Mouse (Mus musculus) liver, adult 2 months (tissue): Measurements from ENCODE around the gene Kirrel. TPM values are rescaled to one million over a fixed set of nuclear protein-coding genes. Genes with fewer than 3 reads are reported as not detected.

Experiments used
- DNase-seq: peaks from one replicate; pipeline ENCODE4 v3.0.0-alpha.2; 2011; ENCODE audit warnings: low read depth, low spot score; ENCODE audit errors: extremely low read depth
- H3K27ac ChIP-seq: fragments of 200-500 bp; replicated peaks from 2 replicates; pipeline ENCODE4 v1.5.1; 2012; ENCODE audit warnings: low read depth, mild to moderate bottlenecking, control low read depth, inconsistent platforms, low read length; ENCODE audit not compliant: insufficient read depth
- H3K27me3 ChIP-seq: fragments of 200-500 bp; 2 replicates; pipeline ENCODE4 v1.6.1; 2012; ENCODE audit warnings: mild to moderate bottlenecking, moderate library complexity, low read length, inconsistent platforms; ENCODE audit not compliant: control insufficient read depth, insufficient read depth
- H3K36me3 ChIP-seq: fragments of 200-500 bp; 2 replicates; pipeline ENCODE4 v1.6.1; 2012; ENCODE audit warnings: low read length, inconsistent platforms; ENCODE audit not compliant: control insufficient read depth, insufficient read depth
- H3K4me1 ChIP-seq: fragments of 200-500 bp; 2 replicates; pipeline ENCODE4 v1.6.1; 2011; ENCODE audit warnings: low read length; ENCODE audit not compliant: control insufficient read depth, insufficient read depth
- H3K4me3 ChIP-seq: fragments of 200-500 bp; 2 replicates; pipeline ENCODE4 v1.5.1; 2011; ENCODE audit warnings: low read depth, mild to moderate bottlenecking, control low read depth, low read length, moderate library complexity; ENCODE audit not compliant: insufficient read depth
- H3K79me2 ChIP-seq: fragments of 200-500 bp; 2 replicates; pipeline ENCODE4 v1.6.1; 2012; ENCODE audit warnings: inconsistent platforms, mild to moderate bottlenecking, low read length, moderate library complexity; ENCODE audit not compliant: control insufficient read depth, insufficient read depth
- H3K9ac ChIP-seq: fragments of 200-500 bp; 2 replicates; pipeline ENCODE4 v1.6.1; 2012; ENCODE audit warnings: low read depth, mild to moderate bottlenecking, control low read depth, inconsistent platforms, low read length
- CTCF ChIP-seq: fragments of 200-500 bp; IDR thresholded peaks from 2 replicates; pipeline ENCODE4 v1.5.1; 2011; ENCODE audit warnings: low read depth, low read length, control low read depth
- POLR2A ChIP-seq: fragments of 200-500 bp; IDR thresholded peaks from 2 replicates; pipeline ENCODE4 v1.6.1; 2011; ENCODE audit warnings: low read length, control low read depth; ENCODE audit not compliant: insufficient read depth; ENCODE audit errors: extremely low read depth
- WGBS: fragments of 180-500 bp; shearing (Covaris S2); methylation state at CpG from one replicate; pipeline ENCODE4 v1.1.7; 2018; 5-methylcytosine and 5-hydroxymethylcytosine counted together
- polyA plus RNA-seq: library from polyadenylated mRNA; depleted of rRNA; stranded (reverse); fragments of >200 nt; gene quantifications from 2 replicates; pipeline ENCODE4 v1.2.3, GENCODE M21; 2012; rRNA removed
- total RNA-seq: library from RNA; depleted of rRNA; stranded (reverse); fragments of >200 nt; gene quantifications from 2 replicates; pipeline ENCODE4 v1.2.3, GENCODE M21; 2014; rRNA removed

Gene Kirrel
- total RNA-seq (0.40 and 0.46 TPM in 2 replicates), polyA plus RNA-seq (0.78 and 0.81 TPM in 2 replicates)

DNA sequence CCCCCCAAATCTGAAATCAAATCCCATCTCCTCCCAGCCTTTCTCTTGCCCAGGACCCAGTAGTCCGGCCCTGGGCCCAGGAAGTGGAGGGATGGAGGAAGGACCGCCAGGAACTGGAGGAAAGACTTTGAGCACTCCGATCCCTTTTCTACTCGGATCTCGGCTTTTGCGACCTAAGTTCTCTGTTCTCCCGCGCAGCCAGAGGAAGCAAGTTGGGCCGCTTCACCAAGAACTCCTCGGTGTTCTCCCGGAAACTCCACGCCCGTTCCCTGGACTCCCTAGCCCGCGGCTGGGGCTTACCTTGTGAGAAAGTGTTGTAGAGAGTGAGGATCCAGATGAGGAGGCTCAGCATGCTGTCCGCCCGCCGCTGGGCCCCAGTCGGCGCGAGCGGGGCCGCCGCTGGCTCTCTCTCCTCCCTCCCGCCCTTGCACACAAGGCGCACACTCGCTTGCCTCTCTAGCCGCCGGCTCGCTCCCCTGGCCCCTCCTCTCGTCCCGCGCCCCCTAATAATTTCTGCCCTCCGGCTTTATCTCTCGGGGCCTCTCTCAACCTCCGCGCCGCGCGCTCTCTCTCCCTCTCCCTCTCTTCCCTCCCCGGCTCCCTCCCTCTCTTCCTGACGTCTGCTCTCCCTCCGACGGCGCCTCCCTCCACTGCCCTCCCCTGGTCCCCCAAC lies at the start of gene Kirrel:
Gene Kirrel (minus strand): TSS at position 652 of the 673 bp plus-strand sequence.
- peaks cover 9% of the 10 kb centered on the region; the same call in 1 of the 2 replicates for H3K27me3 ChIP-seq
- H3K9ac ChIP-seq = peak within 1 kb of the TSS; percentile 51; the same call in 1 of the 2 replicates

DNA sequence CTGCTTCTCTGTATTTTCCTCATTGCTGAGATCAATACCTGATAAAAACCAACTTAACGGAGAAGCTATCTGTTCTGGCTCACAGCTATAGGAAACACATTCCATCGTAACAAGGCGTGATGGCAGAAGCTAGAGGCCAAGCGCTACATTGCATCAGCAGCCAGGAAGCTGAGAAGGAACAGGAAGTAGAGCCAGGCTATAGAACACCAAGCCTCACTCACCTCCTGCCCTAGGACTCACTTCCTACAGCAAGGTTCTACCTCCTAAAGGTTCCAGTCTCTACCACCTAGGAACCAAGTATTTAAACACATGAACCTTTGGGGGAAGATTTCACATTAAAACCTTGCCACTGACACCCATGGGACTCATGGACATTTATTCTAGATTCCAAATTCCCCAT lies 49.1 kb upstream of the Kirrel start:
- no peak overlapping the region for H3K27ac ChIP-seq
- TF ChIP-seq POLR2A (no peak), CTCF (no peak)
- H3K4me3 ChIP-seq = no peak overlapping the region
- 69% methylated on average over 4 of the region's 4 CpGs for WGBS
- no peak for DNase-seq
- no peaks in the 10 kb centered on the region for H3K27me3 ChIP-seq
- no peak overlapping the region for H3K9ac ChIP-seq
- no peaks in the 10 kb centered on the region for H3K79me2 ChIP-seq
- no peaks in the 10 kb centered on the region for H3K36me3 ChIP-seq
- no peaks in the 10 kb centered on the region for H3K4me1 ChIP-seq

More for the DNA sequence above, at the start of gene Kirrel:
- DNase-seq = no peak
- Histone ChIP-seq H3K4me1 (no peaks in the 10 kb centered on the region), H3K36me3 (no peaks in the 10 kb centered on the region), H3K4me3 (peak within 1 kb of the TSS; percentile 55), H3K79me2 (no peaks in the 10 kb centered on the region), H3K27ac (0 out of 2 replicates have a peak within 1 kb of the TSS, but pooled peaks have one; percentile 22)
- TF ChIP-seq POLR2A (no peak), CTCF (no peak)
- 3% methylated on average over 30 of the region's 45 CpGs for WGBS

DNA sequence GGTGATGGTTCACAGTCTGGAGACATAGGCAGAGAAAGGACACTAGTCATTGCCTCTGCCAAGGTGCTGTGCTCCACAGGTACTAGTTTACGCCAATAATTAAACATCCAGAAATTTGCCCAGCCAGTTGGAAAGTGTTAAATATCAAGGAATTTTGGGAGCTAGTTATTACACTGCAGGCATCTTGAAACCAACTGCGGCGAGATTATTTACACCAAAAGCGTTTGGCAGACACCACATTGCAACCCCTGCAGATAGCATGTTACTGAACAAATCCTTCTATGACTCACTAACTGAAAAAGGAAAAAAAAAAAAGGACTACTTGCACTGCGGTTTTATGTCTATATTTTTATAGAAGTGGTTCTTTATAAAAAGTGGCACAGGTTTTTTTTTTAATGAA lies 47.8 kb upstream of the Kirrel start:
- Histone ChIP-seq H3K27ac (no peak overlapping the region), H3K9ac (no peak overlapping the region), H3K4me3 (no peak overlapping the region), H3K4me1 (no peaks in the 10 kb centered on the region), H3K27me3 (no peaks in the 10 kb centered on the region), H3K79me2 (no peaks in the 10 kb centered on the region), H3K36me3 (no peaks in the 10 kb centered on the region)
- WGBS = 85% methylated on average over 5 of the region's 5 CpGs
- no peak for DNase-seq
- TF ChIP-seq CTCF (no peak), POLR2A (no peak)

DNA sequence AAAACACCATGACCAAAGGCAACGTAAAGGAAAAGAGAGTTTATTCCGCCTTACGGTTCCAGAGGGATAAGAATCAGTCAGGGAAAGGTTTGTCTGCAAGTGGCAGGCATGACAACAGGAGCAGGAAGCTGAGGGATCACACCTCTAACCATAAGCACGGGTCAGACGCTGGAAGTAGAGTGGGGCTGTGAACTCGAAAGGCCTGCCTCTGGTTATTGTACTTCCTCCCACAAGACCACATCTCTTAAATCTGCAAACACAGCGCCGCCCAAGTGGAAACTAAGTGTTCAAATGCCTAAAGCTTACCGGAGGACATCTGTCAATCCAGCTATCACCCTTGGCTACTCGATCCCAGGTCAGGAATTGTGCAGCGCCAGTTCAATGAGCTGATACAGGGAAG lies 40.6 kb upstream of the Kirrel start:
- H3K36me3 ChIP-seq = no peaks in the 10 kb centered on the region
- no peak for TF ChIP-seq CTCF
- no peak for TF ChIP-seq POLR2A
- H3K4me1 ChIP-seq = no peaks in the 10 kb centered on the region
- DNase-seq = peak; percentile 11
- H3K4me3 ChIP-seq = no peak overlapping the region
- no peak overlapping the region for H3K27ac ChIP-seq
- H3K9ac ChIP-seq = no peak overlapping the region
- H3K79me2 ChIP-seq = no peaks in the 10 kb centered on the region
- WGBS = 79% methylated on average over 11 of the region's 11 CpGs
- no peaks in the 10 kb centered on the region for H3K27me3 ChIP-seq

DNA sequence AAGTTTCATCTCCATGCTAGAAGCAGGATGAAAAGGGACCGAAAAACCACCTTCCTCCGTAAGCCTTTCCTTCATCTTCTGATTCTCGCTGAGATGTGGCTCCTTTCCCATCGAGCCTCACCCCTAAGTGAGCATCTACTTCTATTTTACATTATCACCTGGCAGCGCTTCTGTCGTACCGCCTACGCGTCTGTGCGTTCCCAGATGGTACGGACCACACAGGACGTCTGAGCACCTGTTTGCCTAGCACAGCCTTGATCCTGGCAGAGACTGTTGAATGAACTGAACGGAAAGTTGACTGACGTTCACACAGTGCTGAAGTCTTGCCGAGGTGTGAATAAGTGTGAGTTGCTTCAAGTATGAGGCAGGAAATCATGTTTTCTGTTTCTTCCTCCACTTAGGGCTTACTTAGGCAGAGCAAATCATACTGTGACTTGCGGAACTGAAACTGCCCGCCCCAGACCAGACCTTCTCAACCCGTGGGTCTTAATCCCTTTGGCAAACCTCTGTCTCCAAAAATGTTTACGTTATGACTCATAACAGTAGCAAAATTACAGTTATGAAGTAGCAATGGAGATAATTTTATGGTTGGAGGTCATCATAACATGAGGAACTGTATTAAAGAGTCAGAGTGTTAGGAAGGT lies 39.8 kb upstream of the Kirrel start:
- peak; percentile 16 for DNase-seq
- no peak for TF ChIP-seq CTCF
- no peak for TF ChIP-seq POLR2A
- Histone ChIP-seq H3K27me3 (no peaks in the 10 kb centered on the region), H3K4me1 (no peaks in the 10 kb centered on the region), H3K9ac (no peak overlapping the region), H3K4me3 (no peak overlapping the region), H3K79me2 (no peaks in the 10 kb centered on the region), H3K36me3 (no peaks in the 10 kb centered on the region), H3K27ac (no peak overlapping the region)
- WGBS = 80% methylated on average over 19 of the region's 19 CpGs
